Mouse (Mus musculus) 416B (cell line): ENCODE data around the gene Itga5.

Experiments used
- DNase-seq: peaks from one replicate; pipeline ENCODE4 v3.0.0; 2011; ENCODE audit warnings: low read depth

Itga5 gene

GRCm38 (mm10) chr15:103339166-103339960 is 27.2 kb downstream of the Itga5 start:
- DNase-seq, result peak; percentile 81

- no peak for DNase-seq
Observed at GRCm38 (mm10) chr15:103338829-103339165, 27.8 kb downstream of the Itga5 start.

DNA sequence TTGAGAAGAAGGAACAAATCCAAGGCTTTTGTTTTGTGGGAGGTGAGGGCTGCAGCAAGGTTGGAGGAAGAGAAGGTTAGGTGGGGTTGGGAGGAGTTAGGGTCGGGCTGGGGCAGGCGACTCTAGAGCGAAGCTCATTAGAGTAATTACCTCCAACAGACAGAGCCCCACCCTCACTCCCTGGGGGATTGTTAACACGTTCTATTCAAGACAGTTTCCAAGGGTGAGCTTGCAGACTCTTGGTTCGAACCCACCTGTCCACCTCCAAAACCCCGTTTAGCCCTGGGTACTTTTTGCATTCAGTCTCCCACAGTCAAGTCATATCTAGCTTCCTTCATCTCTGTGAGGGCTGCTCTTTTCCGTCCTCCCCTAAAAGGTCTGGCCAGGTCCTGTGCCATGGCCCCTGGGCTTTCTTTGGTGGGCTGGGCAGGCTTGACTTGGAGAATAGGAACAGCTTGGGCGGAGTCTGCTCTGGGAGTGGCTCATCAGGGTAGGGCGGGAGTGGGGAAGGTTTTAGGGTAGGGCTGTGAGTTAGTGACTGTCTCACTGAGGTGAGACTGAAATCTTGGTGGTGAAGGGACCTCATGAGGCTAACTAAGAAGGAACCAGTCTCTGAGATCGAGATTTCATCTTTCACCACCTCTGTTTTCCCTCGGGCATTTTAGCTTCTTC is 29.4 kb downstream of the Itga5 start:
- no peak for DNase-seq

DNA sequence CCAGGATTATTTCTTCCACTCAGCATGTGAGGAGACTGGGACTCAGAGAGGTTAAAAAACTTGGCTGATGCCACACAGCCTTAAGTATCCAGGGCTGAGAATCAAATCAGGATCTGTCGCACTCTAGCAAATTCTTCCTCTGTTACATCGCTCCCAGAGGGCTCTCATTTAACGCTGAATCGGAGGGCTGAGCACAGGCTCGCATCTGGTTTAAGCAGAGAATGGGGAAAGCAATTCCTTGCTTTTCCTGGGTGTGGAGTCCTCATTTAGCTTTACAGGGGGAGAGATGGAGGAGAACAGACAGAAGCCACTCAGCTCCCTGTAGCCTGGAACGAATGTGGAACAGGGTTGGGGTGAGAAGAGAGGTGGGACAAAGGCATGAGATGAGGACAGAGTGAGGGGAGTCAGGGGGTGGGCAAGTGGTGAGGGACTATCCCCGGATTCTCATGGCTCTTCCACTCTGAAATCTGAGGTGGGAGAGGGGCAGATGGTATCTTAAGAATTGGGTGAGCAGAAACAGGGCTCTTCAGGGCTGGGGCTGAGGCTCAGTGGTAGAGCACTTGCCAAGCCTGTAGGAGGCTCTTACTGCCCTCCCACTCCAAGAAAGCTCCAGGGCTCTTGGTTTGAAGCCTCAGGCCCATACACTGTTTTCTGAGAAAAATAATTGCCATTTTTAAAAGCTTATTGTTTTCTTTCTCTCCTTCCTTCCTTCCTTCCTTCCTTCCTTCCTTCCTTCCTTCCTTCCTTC is 30.9 kb downstream of the Itga5 start:
- DNase-seq, result no peak

DNA sequence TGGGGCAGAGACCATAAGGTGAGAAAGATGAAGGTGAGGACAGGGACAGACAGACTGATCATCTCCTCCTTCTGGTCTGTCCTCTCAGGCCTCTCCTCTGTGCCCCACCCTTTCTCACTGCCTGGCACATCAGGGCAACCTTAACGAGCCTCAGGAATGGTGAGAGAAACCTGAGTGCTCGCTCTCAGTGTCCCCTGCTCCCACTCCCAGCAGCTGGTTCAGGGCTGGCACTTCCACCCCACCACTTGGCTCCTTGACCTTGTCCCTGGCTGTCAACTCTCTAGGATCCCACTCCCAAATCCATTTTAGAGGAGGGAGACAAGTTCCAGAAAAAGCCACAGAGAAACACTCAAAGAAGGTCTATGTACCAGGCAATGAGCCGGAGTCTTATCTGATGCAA is 31.5 kb downstream of the Itga5 start:
- DNase-seq, result no peak

GRCm38 (mm10) chr15:103334194-103334593 is 32.4 kb downstream of the Itga5 start:
- no peak for DNase-seq

GRCm38 (mm10) chr15:103333738-103334137 is 32.8 kb downstream of the Itga5 start:
- no peak for DNase-seq

- no peak for DNase-seq
Observed at GRCm38 (mm10) chr15:103333081-103333615, 33.4 kb downstream of the Itga5 start.

GRCm38 (mm10) chr15:103323455-103324247 is 42.9 kb downstream of the Itga5 start:
- peak; percentile 81 for DNase-seq

- DNase-seq, result no peak
Observed at GRCm38 (mm10) chr15:103323070-103323454, 43.5 kb downstream of the Itga5 start.

- no peak for DNase-seq
Observed at GRCm38 (mm10) chr15:103322396-103322795, 44.2 kb downstream of the Itga5 start.

- DNase-seq, result peak; percentile 44
Observed at GRCm38 (mm10) chr15:103321076-103321475, 45.5 kb downstream of the Itga5 start.

DNA sequence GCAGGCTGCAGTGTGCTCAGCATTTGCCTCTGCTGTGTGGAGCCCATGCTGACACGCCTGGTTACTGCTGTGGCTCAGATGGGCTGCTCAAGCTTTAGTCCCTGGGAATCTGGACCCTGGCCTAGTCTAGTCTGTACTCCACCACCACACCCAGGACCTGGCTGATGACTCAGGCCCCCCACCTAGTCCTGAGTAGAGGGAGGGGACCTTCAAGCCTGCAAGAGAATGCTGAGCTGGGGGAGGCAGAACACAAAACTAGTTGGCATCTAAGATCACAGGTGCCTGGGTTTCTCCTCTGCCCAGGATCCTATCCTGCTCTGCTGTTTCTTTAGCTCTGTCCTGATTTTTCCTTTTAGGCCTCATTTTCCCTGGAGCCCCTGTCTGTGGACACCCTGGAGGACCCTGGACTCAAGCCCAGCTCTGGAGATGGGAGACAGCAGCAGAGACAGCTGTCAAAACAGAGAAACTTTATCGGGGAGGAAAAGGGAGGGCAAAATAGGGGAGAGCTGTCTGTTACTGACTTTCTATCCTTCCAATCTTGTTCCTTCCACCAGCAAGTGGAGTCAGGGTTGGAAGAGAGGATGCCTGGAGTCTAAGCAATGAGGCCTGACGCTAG is 48.3 kb downstream of the Itga5 start:
- no peak for DNase-seq

- no peak for DNase-seq
Observed at GRCm38 (mm10) chr15:103317731-103318130, 48.8 kb downstream of the Itga5 start.

DNA sequence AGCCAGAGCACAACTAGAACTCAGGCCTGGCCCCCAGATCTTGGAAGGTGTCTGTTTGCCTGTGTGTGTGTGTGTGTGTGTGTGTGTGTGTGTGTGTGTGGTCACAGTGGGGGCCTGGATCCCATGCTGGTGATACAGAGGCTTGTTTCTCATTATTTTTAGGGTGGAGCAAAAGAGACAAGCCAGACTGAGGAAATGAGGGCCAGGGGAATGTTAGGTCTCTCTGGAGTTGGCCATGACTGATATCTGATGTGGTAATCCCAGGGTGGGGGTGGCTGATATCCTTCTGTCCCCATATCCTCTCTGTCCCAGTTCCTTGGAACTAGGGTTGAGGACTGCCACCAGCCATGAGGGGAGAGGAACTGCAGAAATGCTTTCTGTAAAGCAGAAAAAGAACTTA is 49.4 kb downstream of the Itga5 start:
- no peak for DNase-seq

DNA sequence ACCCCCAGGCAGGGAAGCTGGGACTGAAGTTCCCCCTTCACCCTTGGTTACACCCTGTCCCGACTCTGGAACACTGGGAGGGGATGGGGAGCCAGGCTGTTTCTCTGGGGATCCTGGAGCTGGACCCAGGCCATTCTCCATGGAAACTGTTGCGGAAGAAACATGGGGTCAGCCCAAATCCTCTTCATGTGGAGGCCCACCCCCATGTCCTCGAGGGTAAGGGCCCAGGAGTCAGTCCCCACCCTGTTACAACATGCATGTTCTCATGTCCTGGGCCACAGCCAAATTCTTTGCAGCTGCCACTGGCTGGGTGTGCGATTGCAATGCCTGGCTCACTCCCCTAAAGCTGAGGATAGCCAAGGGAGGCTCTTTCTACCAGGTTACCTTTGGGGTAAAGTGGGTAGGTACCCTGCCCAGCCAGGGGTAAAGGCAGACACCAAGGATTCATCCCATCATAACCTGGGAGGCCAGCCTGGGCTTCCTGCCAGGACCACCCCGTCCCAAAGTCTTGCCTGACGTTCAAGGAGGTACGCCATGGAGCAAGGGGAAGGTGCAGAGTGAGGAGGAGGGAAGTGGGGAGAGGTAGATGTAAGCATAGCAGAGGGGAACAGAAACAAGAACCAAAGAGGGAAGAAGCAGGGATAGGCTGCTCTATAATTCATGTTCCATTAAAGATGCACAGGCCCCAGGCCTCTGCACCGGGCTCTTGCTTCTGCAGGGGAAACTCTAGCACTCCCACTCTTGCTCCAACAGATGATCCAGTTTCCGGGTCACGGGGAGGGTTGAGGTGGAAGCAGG is 50.4 kb downstream of the Itga5 start:
- no peak for DNase-seq

DNA sequence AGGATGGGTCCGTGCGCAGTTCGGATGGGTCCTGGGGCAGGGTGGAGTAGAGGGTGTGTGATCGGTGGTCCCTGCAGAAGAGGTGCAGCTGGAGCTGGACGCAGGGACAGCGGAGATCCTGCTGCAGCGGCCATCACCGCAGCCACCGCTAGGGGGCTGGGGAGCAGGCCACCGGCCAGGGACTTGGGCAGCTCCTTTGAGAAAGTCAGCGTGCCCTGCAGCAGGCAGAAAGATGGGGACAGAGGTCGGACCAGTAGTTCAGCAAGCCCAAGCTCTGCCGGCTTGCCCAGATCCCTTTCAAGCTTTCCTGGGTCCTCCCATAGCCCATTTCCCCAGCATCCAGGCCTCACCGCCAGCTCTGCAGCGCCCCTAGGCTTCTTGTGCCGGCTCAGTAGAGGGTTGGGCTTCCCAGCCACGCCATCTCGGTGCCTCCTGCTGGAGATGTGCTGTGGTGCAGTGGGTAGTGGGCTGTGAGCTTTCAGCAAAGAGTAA is 51.5 kb downstream of the Itga5 start:
- peak; percentile 45 for DNase-seq

GRCm38 (mm10) chr15:103314181-103314580 is 52.4 kb downstream of the Itga5 start:
- DNase-seq, result no peak

DNA sequence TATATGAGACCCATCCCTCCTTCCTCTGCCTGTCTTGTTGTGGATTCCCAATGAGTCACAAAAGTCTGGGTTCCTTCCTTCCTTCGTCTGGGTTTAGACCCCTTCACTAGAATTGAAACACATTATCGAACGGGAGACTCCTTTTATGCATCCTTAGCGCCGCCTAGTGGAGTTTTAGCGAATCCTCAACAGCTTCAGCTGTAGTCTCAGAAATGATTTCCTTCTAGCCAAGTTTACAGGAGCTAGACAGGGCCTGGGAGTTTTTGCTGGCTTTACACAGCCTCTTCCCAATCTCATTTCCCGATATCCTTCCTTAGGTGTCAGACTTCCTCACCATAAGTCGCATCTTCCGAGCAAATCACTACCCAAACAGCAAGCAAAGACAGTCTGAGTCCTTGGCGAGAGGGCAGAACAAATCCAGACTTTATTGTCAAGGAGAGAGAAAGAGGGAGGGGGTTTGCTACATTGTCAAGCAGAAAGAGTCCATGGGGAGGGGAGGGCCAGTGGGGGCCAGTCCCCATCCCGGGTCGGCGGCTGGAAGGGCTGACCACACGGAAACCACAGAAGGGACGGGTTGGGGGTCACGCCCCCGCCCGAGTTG is 53.0 kb downstream of the Itga5 start:
- DNase-seq, result peak; percentile 85

DNA sequence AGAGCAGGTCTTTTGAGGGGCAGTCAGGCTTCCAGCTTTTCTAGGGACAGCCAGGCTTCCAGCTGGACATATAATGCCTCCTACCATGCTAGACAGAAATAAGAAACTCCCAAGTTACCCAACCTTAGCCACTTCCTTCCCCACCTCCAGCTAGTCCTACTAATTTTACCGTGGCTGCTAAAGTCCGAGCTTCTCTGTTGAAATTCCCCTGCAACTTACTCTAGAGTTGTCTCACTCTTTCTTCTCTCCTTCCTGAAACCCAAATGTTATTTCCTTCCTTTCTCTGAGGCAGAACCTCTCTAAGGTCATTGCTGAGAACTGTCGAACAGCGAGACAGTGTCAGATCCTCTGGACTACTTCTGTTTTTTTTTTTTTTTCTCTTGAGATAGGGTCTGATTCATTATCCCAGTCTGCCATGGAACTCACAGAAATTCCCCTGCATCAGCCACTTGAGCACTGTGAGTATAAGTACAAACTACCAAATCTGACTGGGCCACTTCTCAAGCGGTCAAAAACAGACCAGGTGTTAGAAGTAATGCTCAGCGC is 56.1 kb downstream of the Itga5 start, which contains the start of gene Gpr84:
Gpr84 (minus strand) TSS at position 248 of the 546 bp plus-strand sequence.
- peak; percentile 80 for DNase-seq
